Mouse (Mus musculus) liver, embryonic 14.5 days (tissue): ENCODE measurements around the gene Plagl1. TPM values are rescaled to one million over a fixed set of nuclear protein-coding genes. Genes with fewer than 3 reads are reported as not detected.

Experiments
- ATAC-seq: fragments of 200-750 bp; cut with Nextera tagmentation; 2 replicates; pipeline ENCODE4 v1.8.0; 2017; ENCODE audit warnings: moderate number of reproducible peaks, mild to moderate bottlenecking, moderate library complexity; ENCODE audit not compliant: insufficient read depth
- DNase-seq, 3 experiments: peaks; one replicate each; pipeline ENCODE4 v3.0.0-alpha.2; 2012 to 2013; ENCODE audit warnings: low read depth in 3 of 3, low spot score in 3 of 3
- H3K27ac ChIP-seq: fragments of 300-500 bp; sonication (generic); 2 replicates; pipeline ENCODE4 v1.5.1; 2014; ENCODE audit warnings: moderate library complexity, mild to moderate bottlenecking, control low read depth, inconsistent platforms
- H3K27me3 ChIP-seq: fragments of 300-500 bp; sonication (generic); 2 replicates; pipeline ENCODE4 v1.6.1; 2014; ENCODE audit warnings: mild to moderate bottlenecking, low read length, moderate library complexity; ENCODE audit not compliant: control insufficient read depth, insufficient read depth
- H3K36me3 ChIP-seq: fragments of 300-500 bp; sonication (generic); replicated peaks from 2 replicates; pipeline ENCODE4 v1.6.1; 2014; ENCODE audit warnings: low read depth; ENCODE audit not compliant: control insufficient read depth, insufficient read depth
- H3K4me1 ChIP-seq, 2 experiments: fragments of 200-500 bp in 1 of 2; fragments of 300-500 bp in 1 of 2; sonication (generic) in 1 of 2; replicated peaks; 2 replicates each; pipeline ENCODE4 v1.6.1; 2012 to 2014; ENCODE audit warnings: antibody characterized with exemption in 1 of 2, inconsistent platforms in 1 of 2, low read length in 1 of 2; ENCODE audit not compliant: control insufficient read depth in 2 of 2, insufficient read depth in 2 of 2
- H3K4me2 ChIP-seq: fragments of 300-500 bp; sonication (generic); 2 replicates; pipeline ENCODE4 v1.6.1; 2014; ENCODE audit warnings: low read depth, mild to moderate bottlenecking, control low read depth, moderate library complexity
- H3K4me3 ChIP-seq, 2 experiments: fragments of 200-500 bp in 1 of 2; fragments of 300-500 bp in 1 of 2; sonication (generic) in 1 of 2; 2 replicates each; pipeline ENCODE4 v1.5.1; 2012 to 2014; ENCODE audit warnings: low read depth in 2 of 2, low read length in 2 of 2, mild to moderate bottlenecking in 2 of 2, control low read depth in 1 of 2, inconsistent platforms in 1 of 2, moderate library complexity in 1 of 2; ENCODE audit not compliant: insufficient read depth in 1 of 2
- H3K9ac ChIP-seq: fragments of 300-500 bp; sonication (generic); replicated peaks from 2 replicates; pipeline ENCODE4 v1.6.1; 2014; ENCODE audit warnings: mild to moderate bottlenecking, control low read depth, moderate library complexity
- H3K9me3 ChIP-seq: fragments of 300-500 bp; sonication (generic); 2 replicates; pipeline ENCODE4 v1.6.1; 2016; ENCODE audit warnings: low read length, mixed read lengths; ENCODE audit not compliant: control insufficient read depth
- CTCF ChIP-seq: IDR thresholded peaks from 2 replicates; pipeline ENCODE4 v1.5.1; 2016; ENCODE audit warnings: antibody characterized with exemption, low read depth, control low read depth
- EP300 ChIP-seq: IDR thresholded peaks from 2 replicates; pipeline ENCODE4 v1.6.1; 2016; ENCODE audit warnings: antibody characterized with exemption, low read depth
- WGBS: fragments of 180-500 bp; shearing (Covaris S2); extraction: QIAGEN DNeasy Blood & Tissue Kit; methylation state at CpG from one replicate; pipeline ENCODE4 v1.1.7; 2014; ENCODE audit not compliant: insufficient replicate concordance; 5-methylcytosine and 5-hydroxymethylcytosine counted together
- polyA plus RNA-seq, 2 experiments: library from polyadenylated mRNA; depleted of rRNA in 1 of 2; stranded (reverse) in 1 of 2; unstranded in 1 of 2; fragments of >200 nt; fragmentation: Nextera tagmentation in 1 of 2; extraction: Ambion mirVana in 1 of 2; gene quantifications; 2 replicates each; pipeline versions ENCODE4 v1.2.1 to v1.2.3; 2012 to 2014

Plagl1 gene
- polyA plus RNA-seq, 2 experiments, result 26.3 to 41.0 TPM

DNA sequence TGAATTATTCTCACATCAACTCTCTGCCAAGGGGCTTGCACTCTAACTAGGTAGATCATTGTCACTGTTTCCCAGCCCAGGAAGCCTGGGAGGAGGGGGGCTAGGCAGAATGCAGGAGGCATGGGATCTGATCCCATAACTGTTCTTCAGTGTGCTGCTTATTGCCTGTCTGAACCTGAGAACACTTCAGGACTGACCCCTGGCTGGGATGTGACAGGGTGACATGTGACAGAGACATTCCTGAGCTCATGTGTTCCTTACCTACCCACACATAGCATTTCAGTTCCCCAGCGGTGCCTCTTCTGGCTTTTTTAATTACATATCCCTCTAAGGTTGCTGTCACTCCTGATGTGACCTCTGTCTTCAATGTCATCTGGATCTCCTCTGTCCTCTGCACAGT lies 49.5 kb downstream of the Plagl1 start:
- Histone ChIP-seq H3K27ac (no peak overlapping the region), H3K4me3 (no peak overlapping the region), H3K4me2 (no peak overlapping the region), H3K36me3 (no peaks in the 10 kb centered on the region), H3K9me3 (no peaks in the 10 kb centered on the region), H3K27me3 (no peaks in the 10 kb centered on the region), H3K4me1 (no peaks in the 10 kb centered on the region), H3K9ac (no peak overlapping the region)
- DNase-seq (no peak), ATAC-seq (no peak)
- no peak for TF ChIP-seq CTCF
- no peak for TF ChIP-seq EP300
- 52% methylated on average over 1 of the region's 1 CpGs for WGBS

DNA sequence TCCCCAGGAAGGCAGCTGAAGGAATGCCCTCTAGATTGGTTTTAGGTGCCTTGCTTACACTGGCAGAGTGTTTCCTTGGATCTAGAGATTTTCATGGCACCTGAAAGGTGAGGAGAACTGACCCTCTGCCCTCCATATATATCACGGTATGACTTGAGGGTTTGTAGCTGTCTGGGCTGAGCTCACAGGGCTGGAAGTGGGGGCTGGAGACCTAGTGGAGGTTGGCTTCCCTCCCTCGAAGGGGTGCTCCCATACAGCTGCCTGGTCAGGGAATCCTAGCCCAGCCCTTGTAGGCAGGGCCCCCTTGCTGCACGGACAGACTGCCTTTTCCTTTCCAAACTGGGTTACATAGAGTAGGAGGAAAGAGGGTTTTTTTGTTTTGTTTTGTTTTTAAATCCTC lies 52.5 kb downstream of the Plagl1 start:
- H3K4me3 ChIP-seq, result no peak overlapping the region
- 38% methylated on average over 3 of the region's 3 CpGs for WGBS
- DNase-seq, result no peak

DNA sequence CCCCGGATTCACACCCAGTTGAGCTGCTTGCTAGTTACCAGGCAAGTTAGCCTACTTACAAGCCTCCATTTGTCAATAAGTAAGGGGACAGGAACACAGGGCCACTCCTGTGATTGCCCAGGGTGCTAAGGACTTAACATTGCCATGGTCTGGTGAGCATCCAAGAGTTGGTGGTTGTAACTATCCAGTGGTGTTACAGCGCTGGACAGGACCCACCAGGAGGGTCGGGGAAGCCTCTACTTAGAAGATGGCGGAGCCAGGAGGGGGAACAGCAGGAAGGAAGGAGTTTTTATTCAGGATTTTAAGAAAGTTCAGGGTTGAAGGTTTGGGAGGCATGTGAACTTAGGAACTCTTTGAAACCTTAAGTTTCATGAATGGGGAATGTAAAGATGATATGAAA lies 53.3 kb downstream of the Plagl1 start:
- Histone ChIP-seq H3K4me3 (no peak overlapping the region), H3K4me2 (no peak overlapping the region), H3K27me3 (no peaks in the 10 kb centered on the region), H3K9me3 (no peaks in the 10 kb centered on the region), H3K27ac (no peak overlapping the region), H3K9ac (no peak overlapping the region), H3K4me1 (no peaks in the 10 kb centered on the region), H3K36me3 (no peaks in the 10 kb centered on the region)
- DNase-seq (no peak), ATAC-seq (no peak)
- WGBS, result 52% methylated on average over 4 of the region's 4 CpGs
- TF ChIP-seq CTCF (no peak), EP300 (no peak)

More for the DNA sequence above, 52.5 kb downstream of the Plagl1 start:
- Histone ChIP-seq H3K9ac (no peak overlapping the region), H3K4me2 (no peak overlapping the region), H3K27me3 (no peaks in the 10 kb centered on the region), H3K9me3 (no peaks in the 10 kb centered on the region), H3K36me3 (no peaks in the 10 kb centered on the region), H3K4me1 (no peaks in the 10 kb centered on the region), H3K27ac (no peak overlapping the region)
- ATAC-seq, result no peak
- TF ChIP-seq CTCF (no peak), EP300 (no peak)

DNA sequence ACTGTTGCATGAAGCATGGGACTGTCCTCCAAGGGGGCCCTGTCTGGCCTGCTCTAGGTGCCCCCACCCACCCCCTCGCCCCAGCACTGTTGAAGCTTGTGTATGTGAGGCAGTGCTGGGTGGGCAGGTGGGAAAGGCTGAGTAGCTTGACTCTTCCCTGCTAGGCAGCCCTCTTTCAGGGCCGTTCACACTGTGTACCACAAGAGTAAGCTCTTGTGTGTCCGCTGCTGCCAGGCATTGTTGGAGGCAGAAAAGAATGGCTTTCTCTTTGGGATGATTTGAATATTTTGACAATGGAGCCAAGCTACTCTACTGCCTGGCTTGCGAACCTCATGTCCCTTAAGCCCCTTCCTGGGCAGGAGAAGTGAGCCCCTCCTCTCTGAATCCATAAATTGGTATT lies 54.7 kb downstream of the Plagl1 start:
- WGBS, result 47% methylated on average over 4 of the region's 4 CpGs
- no peak overlapping the region for H3K4me3 ChIP-seq
- DNase-seq (no peak), ATAC-seq (no peak)
- H3K27me3 ChIP-seq, result no peaks in the 10 kb centered on the region
- TF ChIP-seq EP300 (no peak), CTCF (no peak)
- H3K27ac ChIP-seq, result no peak overlapping the region
- no peaks in the 10 kb centered on the region for H3K9me3 ChIP-seq
- H3K4me1 ChIP-seq, result no peaks in the 10 kb centered on the region
- no peaks in the 10 kb centered on the region for H3K36me3 ChIP-seq
- no peak overlapping the region for H3K4me2 ChIP-seq
- H3K9ac ChIP-seq, result no peak overlapping the region

DNA sequence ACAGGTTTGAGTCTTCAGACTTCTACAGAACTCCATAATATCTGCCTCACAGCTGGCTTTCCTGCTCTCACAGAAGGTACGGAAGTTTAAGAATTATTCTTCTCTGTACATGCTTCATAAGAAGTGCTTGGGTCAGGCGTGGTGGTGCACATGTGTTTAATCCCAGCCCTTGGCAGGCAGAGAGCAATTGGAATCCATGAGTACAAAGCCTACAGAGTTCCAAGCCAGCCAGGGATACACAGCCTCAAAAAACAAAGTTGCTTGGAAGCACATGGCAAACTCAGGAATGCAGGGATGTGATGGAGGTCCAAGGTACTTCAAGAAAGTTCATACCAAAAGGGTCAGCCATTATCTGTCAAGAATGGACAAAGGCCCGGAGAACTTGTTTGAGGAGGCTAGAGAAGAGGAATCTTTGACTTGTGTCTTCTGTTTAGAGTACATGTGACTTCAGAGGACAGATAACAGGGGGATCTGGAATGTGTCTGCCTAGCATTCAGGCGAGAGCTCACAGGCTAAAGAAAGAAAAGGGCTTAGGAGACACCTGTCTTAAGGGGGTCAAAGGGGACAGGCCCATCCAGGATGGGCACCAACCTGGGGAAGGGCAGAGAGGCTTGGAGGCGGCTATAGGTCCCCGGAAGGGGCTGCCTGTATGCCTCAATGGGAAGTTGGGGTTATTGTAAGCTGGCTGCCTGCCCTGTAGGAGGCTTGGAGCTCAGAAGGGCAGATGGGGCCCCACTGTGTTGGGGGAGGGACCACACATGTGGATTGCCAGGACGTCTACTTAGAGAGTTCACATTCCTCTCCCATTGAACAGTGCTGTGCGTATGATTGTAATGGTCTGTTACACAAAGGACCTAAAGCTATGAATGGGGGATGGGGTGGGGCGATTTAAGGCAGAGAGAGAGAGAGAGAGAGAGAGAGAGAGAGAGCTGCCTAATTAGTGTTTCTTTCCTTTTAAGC lies 56.7 kb downstream of the Plagl1 start:
- no peaks in the 10 kb centered on the region for H3K36me3 ChIP-seq
- TF ChIP-seq EP300 (no peak), CTCF (no peak)
- no peak overlapping the region for H3K9ac ChIP-seq
- no peak overlapping the region for H3K27ac ChIP-seq
- WGBS, result 44% methylated on average over 9 of the region's 9 CpGs
- H3K4me2 ChIP-seq, result no peak overlapping the region
- no peaks in the 10 kb centered on the region for H3K27me3 ChIP-seq
- H3K9me3 ChIP-seq, result no peaks in the 10 kb centered on the region
- no peak for DNase-seq
- ATAC-seq, result no peak
- H3K4me1 ChIP-seq, result no peaks in the 10 kb centered on the region
- no peak overlapping the region for H3K4me3 ChIP-seq
